Mouse (Mus musculus) stomach, embryonic 14.5 days (tissue): Measurements from ENCODE around the gene Gne. TPM values are rescaled to one million over a fixed set of nuclear protein-coding genes. Genes with fewer than 3 reads are reported as not detected.
"Not testable (repeated sequence)": the region's sequence is repeated elsewhere in the genome, so short reads cannot be mapped to it uniquely, and the experiment has no call there.

Source experiments
- ATAC-seq: fragments of 200-750 bp; cut with Nextera tagmentation; 2 replicates; pipeline ENCODE4 v1.8.0; 2017; ENCODE audit warnings: low read depth, moderate TSS enrichment; ENCODE audit not compliant: insufficient number of reproducible peaks, insufficient read depth, low FRiP score
- H3K27ac ChIP-seq: fragments of 300-500 bp; sonication (generic); 2 replicates; pipeline ENCODE4 v1.5.1; 2014; ENCODE audit warnings: mild to moderate bottlenecking, low read length, moderate library complexity, mixed read lengths
- H3K27me3 ChIP-seq: fragments of 300-500 bp; sonication (generic); 2 replicates; pipeline ENCODE4 v1.6.1; 2014; ENCODE audit warnings: low read length, control low read depth, mixed read lengths; ENCODE audit not compliant: control insufficient read depth, insufficient read depth
- H3K36me3 ChIP-seq: fragments of 300-500 bp; sonication (generic); 2 replicates; pipeline ENCODE4 v1.6.1; 2014; ENCODE audit warnings: mild to moderate bottlenecking, control low read depth, low read length, moderate library complexity, mixed read lengths; ENCODE audit not compliant: control insufficient read depth, insufficient read depth
- H3K4me1 ChIP-seq: fragments of 300-500 bp; sonication (generic); 2 replicates; pipeline ENCODE4 v1.6.1; 2014; ENCODE audit warnings: low read length, control low read depth, mixed read lengths; ENCODE audit not compliant: control insufficient read depth, insufficient read depth
- H3K4me2 ChIP-seq: fragments of 300-500 bp; sonication (generic); replicated peaks from 2 replicates; pipeline ENCODE4 v1.6.1; 2014; ENCODE audit warnings: low read depth, low read length, control low read depth
- H3K4me3 ChIP-seq: fragments of 300-500 bp; sonication (generic); 2 replicates; pipeline ENCODE4 v1.5.1; 2014; ENCODE audit warnings: low read depth, low read length, control low read depth
- H3K9ac ChIP-seq: fragments of 300-500 bp; sonication (generic); replicated peaks from 2 replicates; pipeline ENCODE4 v1.6.1; 2014; ENCODE audit warnings: low read depth, mild to moderate bottlenecking, control low read depth, low read length, moderate library complexity, mixed read lengths
- H3K9me3 ChIP-seq: fragments of 300-500 bp; sonication (generic); 2 replicates; pipeline ENCODE4 v1.6.1; 2016; ENCODE audit warnings: low read depth, low read length, control low read depth; ENCODE audit not compliant: control insufficient read depth
- WGBS: fragments of 180-500 bp; shearing (Covaris S2); extraction: QIAGEN DNeasy Blood & Tissue Kit; methylation state at CpG from one replicate; pipeline ENCODE4 v1.1.7; 2014; 5-methylcytosine and 5-hydroxymethylcytosine counted together
- polyA plus RNA-seq: library from polyadenylated mRNA; unstranded; fragments of >200 nt; fragmentation: Nextera tagmentation; extraction: Ambion mirVana; gene quantifications from 2 replicates; pipeline ENCODE4 v1.2.1, GENCODE M21; 2014

Gne gene
- polyA plus RNA-seq, 1 experiment from 2014 or later = 28.9 TPM

GRCm38 (mm10) chr4:44044685-44045356 is 39.2 kb downstream of the Gne start:
- 94% methylated on average over 5 of the region's 5 CpGs for WGBS
- H3K27ac ChIP-seq = no peak overlapping the region
- H3K4me1 ChIP-seq = no peaks in the 10 kb centered on the region
- H3K27me3 ChIP-seq = no peaks in the 10 kb centered on the region
- no peak overlapping the region for H3K4me3 ChIP-seq
- no peaks in the 10 kb centered on the region for H3K9me3 ChIP-seq
- no peak overlapping the region for H3K9ac ChIP-seq
- peaks cover 11% of the 10 kb centered on the region; the same call in 1 of the 2 replicates for H3K36me3 ChIP-seq
- no peak for ATAC-seq
- H3K4me2 ChIP-seq = no peak overlapping the region

GRCm38 (mm10) chr4:44043182-44043581 is 40.8 kb downstream of the Gne start:
- H3K4me1 ChIP-seq, H3K27ac ChIP-seq, H3K9me3 ChIP-seq, H3K4me2 ChIP-seq, ATAC-seq, H3K9ac ChIP-seq, H3K27me3 ChIP-seq, H3K4me3 ChIP-seq: not testable (repeated sequence)
- WGBS = 94% methylated on average over 4 of the region's 4 CpGs
- peaks cover 15% of the 10 kb centered on the region; the same call in 1 of the 2 replicates for H3K36me3 ChIP-seq

- 76% methylated on average over 5 of the region's 5 CpGs for WGBS
- Histone ChIP-seq H3K9ac (no peak overlapping the region), H3K27me3 (no peaks in the 10 kb centered on the region), H3K4me2 (no peak overlapping the region), H3K27ac (no peak overlapping the region), H3K9me3 (no peaks in the 10 kb centered on the region), H3K36me3 (peaks cover 15% of the 10 kb centered on the region; the same call in 1 of the 2 replicates), H3K4me1 (no peaks in the 10 kb centered on the region), H3K4me3 (no peak overlapping the region)
- ATAC-seq = no peak
Observed at GRCm38 (mm10) chr4:44042429-44042828, 41.5 kb downstream of the Gne start.

GRCm38 (mm10) chr4:44040802-44041201 is 43.2 kb downstream of the Gne start:
- Histone ChIP-seq H3K9ac (no peak overlapping the region), H3K4me1 (no peaks in the 10 kb centered on the region), H3K36me3 (peaks cover 15% of the 10 kb centered on the region; the same call in 1 of the 2 replicates), H3K27ac (no peak overlapping the region), H3K27me3 (no peaks in the 10 kb centered on the region), H3K4me2 (no peak overlapping the region), H3K9me3 (no peaks in the 10 kb centered on the region), H3K4me3 (no peak overlapping the region)
- 89% methylated on average over 4 of the region's 4 CpGs for WGBS
- no peak for ATAC-seq

GRCm38 (mm10) chr4:44036455-44036854 is 47.5 kb downstream of the Gne start:
- 78% methylated on average over 5 of the region's 5 CpGs for WGBS
- no peaks in the 10 kb centered on the region for H3K4me1 ChIP-seq
- H3K4me3 ChIP-seq = no peak overlapping the region
- H3K9ac ChIP-seq = no peak overlapping the region
- no peaks in the 10 kb centered on the region for H3K9me3 ChIP-seq
- H3K27ac ChIP-seq = no peak overlapping the region
- H3K4me2 ChIP-seq = no peak overlapping the region
- peaks cover 32% of the 10 kb centered on the region; the same call in 1 of the 2 replicates for H3K36me3 ChIP-seq
- ATAC-seq = no peak
- H3K27me3 ChIP-seq = no peaks in the 10 kb centered on the region

- no peak overlapping the region for H3K4me2 ChIP-seq
- no peak for ATAC-seq
- no peaks in the 10 kb centered on the region for H3K9me3 ChIP-seq
- H3K27me3 ChIP-seq = no peaks in the 10 kb centered on the region
- no peak overlapping the region for H3K27ac ChIP-seq
- no peak overlapping the region for H3K4me3 ChIP-seq
- no peak overlapping the region for H3K9ac ChIP-seq
- 90% methylated on average over 5 of the region's 5 CpGs for WGBS
- H3K36me3 ChIP-seq = peaks cover 59% of the 10 kb centered on the region
- peaks cover 15% of the 10 kb centered on the region for H3K4me1 ChIP-seq
Observed at GRCm38 (mm10) chr4:44031521-44031920, 52.5 kb downstream of the Gne start.

- H3K9me3 ChIP-seq = no peaks in the 10 kb centered on the region
- H3K4me2 ChIP-seq = no peak overlapping the region
- ATAC-seq = no peak
- H3K4me1 ChIP-seq = peaks cover 15% of the 10 kb centered on the region
- H3K4me3 ChIP-seq = no peak overlapping the region
- 94% methylated on average over 15 of the region's 15 CpGs for WGBS
- H3K27me3 ChIP-seq = no peaks in the 10 kb centered on the region
- no peak overlapping the region for H3K9ac ChIP-seq
- H3K27ac ChIP-seq = no peak overlapping the region
- H3K36me3 ChIP-seq = peaks cover 78% of the 10 kb centered on the region
Observed at GRCm38 (mm10) chr4:44029661-44030066, 54.3 kb downstream of the Gne start.

- Histone ChIP-seq H3K4me2 (no peak overlapping the region), H3K9me3 (no peaks in the 10 kb centered on the region), H3K9ac (no peak overlapping the region), H3K27me3 (no peaks in the 10 kb centered on the region), H3K27ac (peak overlapping the region; percentile 46), H3K4me1 (peaks cover 15% of the 10 kb centered on the region), H3K4me3 (no peak overlapping the region), H3K36me3 (peaks cover 88% of the 10 kb centered on the region)
- peak; percentile 73; the same call in 1 of the 2 replicates for ATAC-seq
- 24% methylated on average over 16 of the region's 16 CpGs for WGBS
Observed at GRCm38 (mm10) chr4:44028303-44029135, 55.5 kb downstream of the Gne start.
